Mouse (Mus musculus): Measurements from ENCODE around the gene Gm20388.

The Gm20388 gene

DNA sequence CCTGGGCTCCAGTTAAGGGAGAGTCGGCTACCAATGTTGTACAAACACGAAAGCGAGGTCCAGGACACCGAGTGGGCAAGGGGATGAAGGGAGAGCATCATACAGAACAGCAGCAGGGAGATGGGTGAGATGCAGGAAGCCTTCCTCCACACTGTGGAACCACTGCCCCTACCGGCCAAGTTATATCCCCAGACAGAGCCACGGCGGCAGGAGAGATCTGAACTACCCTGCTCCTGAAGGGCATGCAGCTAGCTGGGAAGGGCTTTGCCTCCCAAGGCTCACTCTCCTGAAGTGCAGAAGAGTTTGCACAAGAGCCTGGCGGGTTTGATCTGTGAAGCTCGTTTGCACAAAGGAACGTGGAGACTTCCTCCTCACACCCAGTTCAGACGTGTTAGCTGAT is 1480.0 kb downstream of the Gm20388 start:
- DNase-seq (ENCODE audit: low spot score in 2 of 2) = no peak

- no peak for DNase-seq (ENCODE audit: low spot score in 2 of 2)
Measured at GRCm38 (mm10) chr8:121391254-121391653, 1480.6 kb downstream of the Gm20388 start.

DNA sequence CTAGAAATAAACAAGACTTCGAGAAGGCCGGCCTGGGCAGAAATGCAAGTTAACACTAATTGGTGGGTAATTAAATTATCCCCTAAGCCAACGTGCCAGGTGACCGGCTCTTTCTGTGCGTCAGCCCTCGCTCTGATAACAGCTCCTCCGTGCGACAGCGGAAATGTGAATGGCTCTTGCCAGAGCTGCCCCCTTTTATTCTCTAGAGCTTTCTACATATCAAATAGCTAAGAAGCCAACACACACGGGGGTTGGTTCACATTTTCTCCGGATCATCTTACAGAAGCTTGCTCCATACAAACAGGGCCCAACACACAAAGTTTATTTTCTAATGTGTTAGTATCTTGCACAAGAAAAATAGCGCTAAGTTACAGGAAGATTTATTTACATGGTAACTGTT is 1481.1 kb downstream of the Gm20388 start:
- no peak for DNase-seq (ENCODE audit: low spot score in 2 of 2)

DNA sequence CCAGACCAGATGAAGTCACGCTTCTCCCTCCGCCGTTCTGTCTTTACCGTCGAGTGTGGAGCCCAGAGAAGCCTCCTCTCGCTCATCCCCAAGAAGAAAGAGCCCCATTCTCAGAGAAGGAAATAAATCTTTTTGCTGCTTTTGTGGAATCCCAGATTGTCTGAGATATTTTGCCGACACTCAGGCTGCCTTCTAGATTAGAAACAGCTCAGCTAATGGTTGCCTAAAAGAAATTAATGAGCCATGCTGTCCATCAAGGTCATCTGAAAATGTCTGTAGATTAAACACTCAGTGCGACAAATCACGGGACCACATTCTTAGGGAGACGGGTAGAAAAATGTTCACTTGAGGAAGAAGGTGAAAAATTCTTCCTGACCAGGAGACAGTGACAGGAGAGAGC is 1481.8 kb downstream of the Gm20388 start:
- DNase-seq (ENCODE audit: low spot score in 2 of 2) = no peak

- no peak for DNase-seq (ENCODE audit: low spot score in 2 of 2)
Measured at GRCm38 (mm10) chr8:121393111-121393510, 1482.5 kb downstream of the Gm20388 start.

DNA sequence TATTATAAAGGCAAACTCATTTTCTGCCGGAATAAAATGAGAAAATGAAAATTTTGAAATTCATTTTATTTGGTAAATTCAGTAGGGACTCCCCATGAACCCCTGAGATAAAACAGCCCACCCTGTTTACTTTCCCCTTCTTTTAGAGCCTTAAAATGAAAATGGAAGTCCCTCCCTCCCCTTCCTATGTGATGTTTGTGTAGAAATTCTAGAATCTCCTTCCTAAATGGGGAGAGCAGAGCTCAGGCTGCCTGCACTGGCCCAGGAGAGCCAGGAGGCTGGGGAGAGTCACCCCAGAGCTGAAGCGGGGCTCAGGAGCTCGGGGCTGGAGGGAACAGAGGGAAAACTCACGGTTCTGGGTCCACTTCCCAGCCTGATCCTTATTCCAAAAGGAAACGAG is 1484.0 kb downstream of the Gm20388 start:
- DNase-seq (ENCODE audit: low spot score in 2 of 2) = no peak

DNA sequence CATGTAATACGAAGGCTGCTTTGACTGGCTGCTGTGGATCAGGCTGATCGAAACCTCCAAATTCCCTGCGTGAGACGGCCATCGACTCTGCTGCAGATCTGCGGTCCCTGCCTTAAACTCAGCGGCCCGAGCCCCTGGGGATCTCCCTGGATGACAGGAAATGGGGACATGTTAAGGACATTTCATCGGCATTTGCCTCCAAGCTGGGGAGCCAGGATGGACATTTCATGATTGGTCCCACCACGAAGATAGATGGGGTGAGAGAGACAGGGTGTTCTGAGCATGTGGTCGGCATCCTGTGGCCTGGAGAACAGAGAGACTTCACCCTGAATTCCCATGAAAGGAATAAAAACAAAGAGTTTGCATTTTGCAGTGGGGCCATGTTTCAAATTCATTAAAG is 1484.7 kb downstream of the Gm20388 start:
- DNase-seq (ENCODE audit: low spot score in 2 of 2) = no peak

- no peak for DNase-seq (ENCODE audit: low spot score in 2 of 2)
Measured at GRCm38 (mm10) chr8:121396151-121396550, 1485.5 kb downstream of the Gm20388 start.

- DNase-seq (ENCODE audit: low spot score in 2 of 2) = no peak
Measured at GRCm38 (mm10) chr8:121397201-121397698, 1486.6 kb downstream of the Gm20388 start.

DNA sequence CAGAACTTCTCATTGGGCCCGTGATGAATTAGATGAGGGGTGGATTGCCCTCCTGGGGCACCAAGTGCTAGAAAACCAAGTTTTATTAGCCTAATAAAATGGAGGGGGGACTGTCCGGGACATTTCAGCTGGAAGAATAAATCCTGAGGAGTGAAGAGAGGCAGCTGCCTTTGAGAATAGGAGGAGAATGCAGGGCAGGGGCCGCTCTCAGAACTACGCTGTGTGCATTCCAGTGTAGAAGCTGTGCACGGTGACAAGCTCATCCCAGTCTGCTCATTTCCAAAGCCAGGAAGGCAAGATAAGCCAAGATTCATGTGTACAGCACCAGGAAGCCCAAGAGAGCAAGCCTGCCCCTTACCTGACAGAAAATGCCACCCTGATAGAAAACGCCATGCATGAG is 1487.4 kb downstream of the Gm20388 start:
- no peak for DNase-seq (ENCODE audit: low spot score in 2 of 2)

GRCm38 (mm10) chr8:121398724-121399123 is 1488.1 kb downstream of the Gm20388 start:
- DNase-seq (ENCODE audit: low spot score in 2 of 2) = no peak

DNA sequence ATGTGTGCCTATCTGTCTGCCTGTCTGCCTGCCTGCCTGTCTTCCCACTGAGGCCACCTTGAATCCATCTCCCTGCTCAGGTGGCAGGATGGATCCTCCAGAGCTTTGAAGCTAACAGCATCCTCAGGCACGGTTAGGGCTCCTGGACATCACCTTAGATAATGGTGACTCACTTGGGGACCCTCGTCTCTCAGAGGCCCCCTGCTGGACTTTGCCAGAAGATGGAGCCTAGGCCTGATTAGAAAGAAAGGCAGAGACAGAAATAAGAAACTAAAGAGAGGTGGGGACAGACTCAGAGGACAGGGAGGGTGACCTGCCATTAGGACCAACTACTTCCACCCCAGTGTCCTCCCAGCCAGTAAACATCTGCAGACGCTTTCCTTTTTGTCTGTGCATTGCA is 1488.5 kb downstream of the Gm20388 start:
- no peak for DNase-seq (ENCODE audit: low spot score in 2 of 2)

DNA sequence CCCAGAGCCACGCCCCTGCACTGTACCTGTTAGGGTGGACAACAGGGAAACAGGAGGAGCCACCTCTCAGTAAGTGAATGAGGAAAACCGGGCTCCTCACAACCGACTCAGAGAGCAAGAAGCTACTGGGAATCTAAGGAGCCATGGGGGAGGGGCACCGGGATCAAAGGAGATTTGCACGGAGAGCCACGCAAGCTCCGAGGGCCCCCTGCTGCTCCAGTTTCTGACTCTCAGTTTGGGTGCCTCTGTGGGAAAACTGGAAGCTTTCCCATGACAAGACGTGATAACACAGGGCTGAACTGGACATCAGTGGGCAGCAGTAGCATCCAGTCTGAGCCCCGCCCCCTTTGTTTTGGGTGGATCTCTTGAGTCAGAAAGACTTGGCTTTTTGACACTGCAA is 1489.9 kb downstream of the Gm20388 start:
- no peak for DNase-seq (ENCODE audit: low spot score in 2 of 2)

- DNase-seq (ENCODE audit: low spot score in 2 of 2) = no peak
Measured at GRCm38 (mm10) chr8:121403821-121404220, 1493.2 kb downstream of the Gm20388 start.

DNA sequence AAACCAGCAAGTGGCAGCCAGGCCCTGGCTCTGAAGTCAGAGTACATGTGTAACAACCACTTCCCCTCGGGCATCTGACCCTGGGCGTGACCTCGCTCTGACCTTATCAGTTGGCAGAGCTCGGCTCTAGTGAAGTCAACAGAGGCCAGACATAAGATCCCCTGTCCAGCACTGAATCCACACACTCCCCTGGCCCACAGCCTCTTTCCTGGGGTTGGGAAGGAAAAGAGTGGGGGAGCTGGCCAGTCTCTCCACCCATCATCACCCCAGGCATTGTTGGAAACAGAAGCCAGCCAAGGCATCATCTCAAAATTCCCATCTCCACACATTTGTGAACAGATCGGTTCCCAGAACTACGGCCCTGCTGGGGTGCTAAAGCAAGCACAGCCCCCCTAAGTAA is 1507.4 kb downstream of the Gm20388 start:
- no peak for DNase-seq (ENCODE audit: low spot score in 2 of 2)

DNA sequence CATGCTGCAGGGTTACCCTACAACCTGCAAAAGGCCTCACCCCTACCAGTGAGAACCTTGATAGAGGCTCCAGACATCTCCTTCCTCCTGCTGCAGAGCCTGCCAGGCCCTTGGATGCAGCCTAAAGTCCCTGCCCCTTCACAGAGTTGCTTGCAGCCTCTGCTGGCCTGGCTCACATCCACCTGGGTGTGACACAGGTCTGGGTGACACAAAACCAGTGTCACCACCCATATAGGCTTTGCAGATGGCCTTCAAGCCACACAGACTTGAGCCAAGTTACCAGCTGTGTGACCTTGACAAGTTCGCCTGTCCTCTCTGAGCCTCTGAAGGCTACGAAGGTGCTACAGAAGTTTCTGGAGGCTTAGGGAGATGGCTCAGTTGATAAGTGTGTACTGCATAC is 1508.9 kb downstream of the Gm20388 start:
- DNase-seq (ENCODE audit: low spot score in 2 of 2) = no peak

DNA sequence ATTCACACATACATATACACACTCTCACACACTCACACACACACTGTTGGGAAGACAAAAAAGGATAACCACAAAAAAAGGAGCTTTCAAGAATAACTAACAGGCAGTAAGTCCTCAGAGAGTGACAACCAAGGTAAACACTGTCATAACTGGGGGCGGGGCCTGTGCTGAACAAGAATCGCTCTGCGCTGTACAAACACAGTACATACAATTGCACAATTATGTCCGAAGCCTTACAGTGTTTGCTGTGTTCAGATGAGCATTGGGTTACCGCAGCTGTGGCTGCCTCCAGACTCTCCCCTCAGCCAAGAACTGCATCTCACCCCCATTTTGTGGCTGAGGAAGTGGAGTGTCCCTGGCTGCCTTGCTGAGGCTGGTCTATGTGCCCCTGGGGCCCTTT is 1510.4 kb downstream of the Gm20388 start:
- DNase-seq (ENCODE audit: low spot score in 2 of 2) = no peak

DNA sequence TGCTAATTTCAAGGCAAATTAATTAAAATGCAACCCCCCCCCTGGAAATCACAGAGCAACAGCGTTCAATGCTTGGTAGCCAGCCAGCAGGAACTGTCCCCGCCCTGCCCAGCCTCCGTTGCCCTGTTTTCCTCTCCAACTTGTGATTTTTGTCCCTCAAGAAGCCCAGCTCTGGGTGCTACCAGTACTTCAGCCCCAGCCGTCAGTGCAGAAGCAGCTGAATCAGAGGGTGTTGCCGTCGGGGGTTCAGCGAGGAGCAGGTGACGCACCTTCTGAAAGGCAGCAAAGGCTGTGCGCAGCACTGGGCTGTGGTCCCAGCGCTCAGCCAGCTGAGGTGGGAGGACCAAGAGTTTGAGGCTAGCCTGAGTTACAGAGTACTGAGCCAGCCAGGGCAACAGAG is 1513.4 kb downstream of the Gm20388 start:
- DNase-seq (ENCODE audit: low spot score in 2 of 2) = no peak

DNA sequence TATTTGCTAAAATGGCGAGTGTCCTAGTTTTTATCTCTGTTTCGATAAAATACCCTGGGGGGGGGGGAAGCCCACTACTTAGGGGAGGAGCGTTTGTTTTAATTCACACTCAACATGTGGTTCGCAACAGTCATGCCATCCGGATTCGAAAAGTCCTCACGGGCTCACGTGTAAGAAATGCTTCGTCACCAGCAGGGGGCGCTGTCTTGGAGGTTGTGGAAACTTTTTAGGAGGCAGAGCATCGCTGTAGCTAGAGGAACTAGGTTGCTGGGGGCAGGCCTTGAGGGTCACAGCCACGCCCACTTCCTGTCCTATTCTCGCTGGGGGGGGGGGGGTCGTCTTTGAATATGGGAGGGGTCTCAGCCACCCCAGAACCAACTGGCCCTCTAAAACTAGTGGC is 1514.0 kb downstream of the Gm20388 start:
- DNase-seq (ENCODE audit: low spot score in 2 of 2) = no peak

- DNase-seq (ENCODE audit: low spot score in 2 of 2) = no peak
Measured at GRCm38 (mm10) chr8:121431499-121431898, 1520.9 kb downstream of the Gm20388 start.

DNA sequence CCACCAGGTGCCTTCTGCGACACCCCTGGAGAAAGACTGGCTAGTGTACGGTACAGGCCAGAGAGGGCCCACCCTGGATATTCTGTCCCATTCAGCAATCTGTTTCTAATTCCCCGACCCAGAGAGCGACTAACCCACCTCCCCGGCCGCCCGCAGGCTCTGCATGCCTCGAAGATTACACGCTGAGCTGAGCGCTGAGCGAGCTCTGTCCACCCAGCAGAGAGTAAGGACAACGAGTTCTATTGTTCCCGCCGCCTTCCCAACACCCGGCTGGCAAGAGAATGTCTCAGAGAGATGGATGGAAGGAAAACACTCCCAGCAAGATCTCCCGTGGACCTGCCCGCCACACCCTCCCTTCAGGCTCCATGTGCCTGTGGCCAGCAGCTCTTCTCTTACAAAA is 1522.8 kb downstream of the Gm20388 start:
- no peak for DNase-seq (ENCODE audit: low spot score in 2 of 2)

GRCm38 (mm10) chr8:121436656-121437055 is 1526.0 kb downstream of the Gm20388 start:
- no peak for DNase-seq (ENCODE audit: low spot score in 2 of 2)

- DNase-seq (ENCODE audit: low spot score in 2 of 2) = no peak
Measured at GRCm38 (mm10) chr8:121437506-121437905, 1526.9 kb downstream of the Gm20388 start.

GRCm38 (mm10) chr8:121438111-121438510 is 1527.5 kb downstream of the Gm20388 start:
- no peak for DNase-seq (ENCODE audit: low spot score in 2 of 2)

DNA sequence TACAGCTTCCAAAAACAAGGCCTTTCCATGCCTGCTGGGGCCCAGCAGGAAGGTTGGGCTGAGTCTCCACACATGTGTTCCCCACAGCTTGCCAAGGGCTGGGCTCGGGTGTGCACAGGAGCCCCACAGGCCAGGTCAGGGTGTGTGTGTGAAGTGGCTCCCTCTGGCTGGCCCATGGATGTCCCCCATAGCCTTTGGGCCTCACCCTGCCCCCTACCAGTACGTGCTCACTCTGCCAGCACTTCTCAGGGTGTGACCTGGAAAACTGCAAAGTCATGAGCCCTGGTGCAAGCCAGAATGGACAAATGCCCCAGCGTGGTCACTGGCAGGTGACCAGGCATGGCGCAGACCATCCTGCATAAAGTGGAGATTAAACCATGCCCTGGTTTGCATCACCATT is 1528.7 kb downstream of the Gm20388 start:
- DNase-seq (ENCODE audit: low spot score in 2 of 2) = no peak

Measured in right cerebral cortex, postnatal 36 days (tissue).